Mouse (Mus musculus) CH12.LX (cell line): ENCODE data around the gene Ppard. TPM values are rescaled to one million over a fixed set of nuclear protein-coding genes. Genes with fewer than 3 reads are reported as not detected.
"Not testable (repeated sequence)": the region's sequence is repeated elsewhere in the genome, so short reads cannot be mapped to it uniquely, and the experiment has no call there.

Experiments used
- DNase-seq: peaks from one replicate; pipeline ENCODE4 v3.0.0-alpha.2; 2013; ENCODE audit errors: extremely low read depth
- H3K27ac ChIP-seq: 2 replicates; pipeline ENCODE4 v1.5.1; 2012; ENCODE audit warnings: low read depth, mild to moderate bottlenecking, control low read depth, moderate library complexity; ENCODE audit not compliant: insufficient read depth
- H3K27me3 ChIP-seq: replicated peaks from 2 replicates; pipeline ENCODE3; 2012; ENCODE audit warnings: inconsistent platforms
- H3K36me3 ChIP-seq, 2 experiments: replicated peaks in 1 of 2; 2 replicates each; pipeline versions ENCODE3 to v1.6.1; 2012; ENCODE audit warnings: inconsistent platforms in 1 of 2, low read length in 1 of 2, mild to moderate bottlenecking in 1 of 2, mixed read lengths in 1 of 2, moderate library complexity in 1 of 2; ENCODE audit not compliant: control insufficient read depth in 1 of 2, insufficient read depth in 1 of 2
- H3K4me1 ChIP-seq, 2 experiments: 2 replicates each; pipeline ENCODE4 v1.6.1; 2012; ENCODE audit warnings: inconsistent platforms in 1 of 2, moderate library complexity in 1 of 2; ENCODE audit not compliant: insufficient read depth in 2 of 2, control insufficient read depth in 1 of 2
- H3K4me2 ChIP-seq: 2 replicates; pipeline ENCODE4 v1.6.1; 2012; ENCODE audit warnings: low read depth, mild to moderate bottlenecking, control low read depth; ENCODE audit not compliant: poor library complexity, insufficient read depth, severe bottlenecking
- H3K4me3 ChIP-seq, 3 experiments: fragments of 150-350 bp in 1 of 3; sonication (generic) in 1 of 3; replicated peaks in 1 of 3; 2 replicates each; pipeline versions ENCODE3 to v1.5.1; 2011 to 2012; ENCODE audit warnings: low read depth in 2 of 3, low read length in 2 of 3, mild to moderate bottlenecking in 2 of 3, moderate library complexity in 2 of 3, control low read depth in 1 of 3, improper control_type of control experiment in 1 of 3, inconsistent platforms in 1 of 3, mixed read lengths in 1 of 3; ENCODE audit not compliant: poor library complexity in 1 of 3
- H3K79me2 ChIP-seq: replicated peaks from 2 replicates; pipeline ENCODE4 v1.6.1; 2012; ENCODE audit warnings: mild to moderate bottlenecking, moderate library complexity; ENCODE audit not compliant: control insufficient read depth, poor library complexity, insufficient read depth, severe bottlenecking; ENCODE audit errors: extremely low read depth
- H3K9ac ChIP-seq: 2 replicates; pipeline ENCODE4 v1.6.1; 2012; ENCODE audit warnings: low read depth, mild to moderate bottlenecking, control low read depth, moderate library complexity; ENCODE audit not compliant: insufficient read depth
- H3K9me3 ChIP-seq: replicated peaks from 2 replicates; pipeline ENCODE3; 2012; ENCODE audit warnings: low read length, inconsistent platforms, mixed read lengths
- CHD1 ChIP-seq: IDR thresholded peaks from 2 replicates; pipeline ENCODE4 v1.6.1; 2012; ENCODE audit warnings: low read depth, low read length, improper control_type of control experiment, inconsistent platforms
- CTCF ChIP-seq, 2 experiments: IDR thresholded peaks in 1 of 2; conservative IDR thresholded peaks in 1 of 2; 2 replicates each; pipeline ENCODE4 v1.5.1; 2011 to 2012; ENCODE audit warnings: low read depth in 2 of 2, low read length in 2 of 2, improper control_type of control experiment in 1 of 2, inconsistent platforms in 1 of 2, mild to moderate bottlenecking in 1 of 2, moderate library complexity in 1 of 2
- ELF1 ChIP-seq: IDR thresholded peaks from 2 replicates; pipeline ENCODE4 v1.6.1; 2014; ENCODE audit warnings: low read depth, mild to moderate bottlenecking, inconsistent platforms, low read length, improper control_type of control experiment
- ETS1 ChIP-seq: conservative IDR thresholded peaks from 2 replicates; pipeline ENCODE4 v1.6.1; 2012; ENCODE audit warnings: low read depth, mild to moderate bottlenecking, inconsistent platforms, low read length, improper control_type of control experiment, moderate library complexity
- GABPA ChIP-seq: IDR thresholded peaks from 2 replicates; pipeline ENCODE4 v1.6.1; 2012; ENCODE audit warnings: low read depth, low read length, improper control_type of control experiment, inconsistent platforms; ENCODE audit not compliant: insufficient replicate concordance
- JUN ChIP-seq: IDR thresholded peaks from 2 replicates; pipeline ENCODE4 v1.6.1; 2011; ENCODE audit warnings: low read depth, mild to moderate bottlenecking, low read length, improper control_type of control experiment, moderate library complexity; ENCODE audit not compliant: insufficient read depth
- MAFK ChIP-seq: IDR thresholded peaks from 2 replicates; pipeline ENCODE4 v1.6.1; 2011; ENCODE audit warnings: low read length, improper control_type of control experiment; ENCODE audit not compliant: insufficient replicate concordance
- MAX ChIP-seq: IDR thresholded peaks from 2 replicates; pipeline ENCODE4 v1.6.1; 2011; ENCODE audit warnings: low read length, improper control_type of control experiment
- MXI1 ChIP-seq: IDR thresholded peaks from 2 replicates; pipeline ENCODE4 v1.6.1; 2011; ENCODE audit warnings: mild to moderate bottlenecking, low read depth, low read length, improper control_type of control experiment
- NELFE ChIP-seq: IDR thresholded peaks from 2 replicates; pipeline ENCODE4 v1.6.1; 2011; ENCODE audit warnings: low read depth, low read length, improper control_type of control experiment
- PAX5 ChIP-seq: IDR thresholded peaks from 2 replicates; pipeline ENCODE4 v1.6.1; 2012; ENCODE audit warnings: low read length, inconsistent platforms, mixed read lengths
- RAD21 ChIP-seq: IDR thresholded peaks from 2 replicates; pipeline ENCODE4 v1.6.1; 2011; ENCODE audit warnings: low read depth, mild to moderate bottlenecking, low read length, improper control_type of control experiment, moderate library complexity
- TBP ChIP-seq: conservative IDR thresholded peaks from 2 replicates; pipeline ENCODE4 v1.6.1; 2011; ENCODE audit warnings: low read depth, low read length, improper control_type of control experiment
- USF1 ChIP-seq: IDR thresholded peaks from 2 replicates; pipeline ENCODE4 v1.6.1; 2014; ENCODE audit warnings: low read depth, mild to moderate bottlenecking, inconsistent platforms, low read length, improper control_type of control experiment
- ZC3H11A ChIP-seq: IDR thresholded peaks from 2 replicates; pipeline ENCODE4 v1.6.1; 2012; ENCODE audit warnings: low read depth, mild to moderate bottlenecking, inconsistent platforms, low read length, improper control_type of control experiment
- ZMIZ1 ChIP-seq: IDR thresholded peaks from 2 replicates; pipeline ENCODE4 v1.6.1; 2012; ENCODE audit warnings: low read depth, mild to moderate bottlenecking, inconsistent platforms, low read length, improper control_type of control experiment
- dilution Hi-C: fragments of 300-500 bp; cut with MboI; formaldehyde crosslinking; loops from 2 replicates; pipeline ENCODE4 v1.14.3; 2020; ENCODE audit warnings: low sequenced_read_pairs; ENCODE audit not compliant: extremely low pct_unique_long_range_greater_than_20kb, extremely low pct_ligation_motif_present
- in situ Hi-C: fragments of 300-500 bp; cut with MboI; formaldehyde crosslinking; loops from 3 replicates; pipeline ENCODE4 v1.14.3; 2019; ENCODE audit warnings: low sequenced_read_pairs, low pct_ligation_motif_present, low pct_unique_long_range_greater_than_20kb, mixed read lengths
- polyA plus RNA-seq: library from polyadenylated mRNA; unstranded; fragments of >175 nt; gene quantifications from 2 replicates; pipeline ENCODE4 v1.2.1, GENCODE M21; 2012; ENCODE audit warnings: low read depth; ENCODE audit not compliant: insufficient read length
- total RNA-seq, 2 experiments: library from RNA; depleted of rRNA; stranded (reverse); fragments of 300-350 nt in 1 of 2; fragments of >200 nt in 1 of 2; gene quantifications; 2 replicates each; pipeline ENCODE4 v1.2.3; 2012 to 2014

Gene Ppard
- total and polyA plus RNA-seq, 3 experiments: 2.9 to 15.5 (median 7.3) TPM

GRCm38 (mm10) chr17:28324416-28324815 lies 91.9 kb downstream of the Ppard start:
- TF ChIP-seq CTCF (conservative IDR thresholded peaks at IDR 0.05 in 1 of 2, IDR thresholded peaks at IDR 0.05 in 1 of 2; ENCODE audit: low read depth in 2 of 2, low read length in 2 of 2): peak in 1 of 2 experiments; percentile 19; a peak in 2 of 4 replicates
- dilution Hi-C loops, H3K4me3 ChIP-seq, DNase-seq, H3K27ac ChIP-seq, H3K4me1 ChIP-seq, H3K9me3 ChIP-seq, H3K9ac ChIP-seq, H3K79me2 ChIP-seq, H3K27me3 ChIP-seq, H3K4me2 ChIP-seq: not testable (repeated sequence)
- in situ Hi-C loops: loop anchor here (25.0 kb wide), 1 partner anchor 237 kb away; the partner anchor contains the start of gene Tcp11
- peaks cover 33 to 82% of the 10 kb centered on the region in 2 experiments for H3K36me3 ChIP-seq

GRCm38 (mm10) chr17:28325751-28326150 lies 93.3 kb downstream of the Ppard start:
- H3K4me2 ChIP-seq: no peak overlapping the region
- peaks cover 5 to 12% of the 10 kb centered on the region in 2 experiments for H3K4me1 ChIP-seq
- H3K79me2 ChIP-seq: peaks cover 15% of the 10 kb centered on the region
- peaks cover 7% of the 10 kb centered on the region for H3K9me3 ChIP-seq
- no peak overlapping the region for H3K27ac ChIP-seq
- H3K4me3 ChIP-seq: no peak overlapping the region
- DNase-seq: no peak
- no peak for TF ChIP-seq ELF1
- TF ChIP-seq USF1: no peak
- no peak for TF ChIP-seq JUN
- in situ Hi-C loops (no loop called here), dilution Hi-C loops (no loop called here)
- peaks cover 43 to 83% of the 10 kb centered on the region in 2 experiments for H3K36me3 ChIP-seq
- no peak overlapping the region for H3K9ac ChIP-seq
- H3K27me3 ChIP-seq: no peaks in the 10 kb centered on the region

- H3K36me3 ChIP-seq: peaks cover 46 to 81% of the 10 kb centered on the region in 2 experiments
- no peak overlapping the region for H3K4me2 ChIP-seq
These were observed 94.5 kb downstream of the Ppard start for GRCm38 (mm10) chr17:28326951-28327350.

More at GRCm38 (mm10) chr17:28326951-28327350, 94.5 kb downstream of the Ppard start:
- Histone ChIP-seq H3K79me2 (peaks cover 15% of the 10 kb centered on the region), H3K4me3 (no peak overlapping the region), H3K27me3 (no peaks in the 10 kb centered on the region), H3K9ac (no peak overlapping the region), H3K4me1 (peaks cover 5 to 20% of the 10 kb centered on the region in 2 experiments), H3K9me3 (peaks cover 7% of the 10 kb centered on the region), H3K27ac (no peak overlapping the region)
- TF ChIP-seq ZMIZ1 (no peak), MXI1 (no peak), NELFE (no peak), MAFK (no peak), ETS1 (no peak), MAX (no peak), TBP (no peak), GABPA (no peak), CTCF (conservative IDR thresholded peaks at IDR 0.05 in 1 of 2, IDR thresholded peaks at IDR 0.05 in 1 of 2; ENCODE audit: low read depth in 2 of 2, low read length in 2 of 2) (no peak), PAX5 (no peak), CHD1 (no peak), ZC3H11A (no peak), RAD21 (no peak)
- dilution Hi-C loops: no loop called here
- in situ Hi-C loops: no loop called here
- DNase-seq: no peak
